Mouse (Mus musculus) liver, embryonic 14.5 days (tissue): ENCODE measurements around the gene Arhgef19. TPM values are rescaled to one million over a fixed set of nuclear protein-coding genes. Genes with fewer than 3 reads are reported as not detected.

Source experiments
- ATAC-seq: fragments of 200-750 bp; cut with Nextera tagmentation; 2 replicates; pipeline ENCODE4 v1.8.0; 2017; ENCODE audit warnings: moderate number of reproducible peaks, mild to moderate bottlenecking, moderate library complexity; ENCODE audit not compliant: insufficient read depth
- DNase-seq, 3 experiments: peaks; one replicate each; pipeline ENCODE4 v3.0.0-alpha.2; 2012 to 2013; ENCODE audit warnings: low read depth in 3 of 3, low spot score in 3 of 3
- H3K27ac ChIP-seq: fragments of 300-500 bp; sonication (generic); 2 replicates; pipeline ENCODE4 v1.5.1; 2014; ENCODE audit warnings: moderate library complexity, mild to moderate bottlenecking, control low read depth, inconsistent platforms
- H3K27me3 ChIP-seq: fragments of 300-500 bp; sonication (generic); 2 replicates; pipeline ENCODE4 v1.6.1; 2014; ENCODE audit warnings: mild to moderate bottlenecking, low read length, moderate library complexity; ENCODE audit not compliant: control insufficient read depth, insufficient read depth
- H3K36me3 ChIP-seq: fragments of 300-500 bp; sonication (generic); replicated peaks from 2 replicates; pipeline ENCODE4 v1.6.1; 2014; ENCODE audit warnings: low read depth; ENCODE audit not compliant: control insufficient read depth, insufficient read depth
- H3K4me1 ChIP-seq, 2 experiments: fragments of 200-500 bp in 1 of 2; fragments of 300-500 bp in 1 of 2; sonication (generic) in 1 of 2; replicated peaks; 2 replicates each; pipeline ENCODE4 v1.6.1; 2012 to 2014; ENCODE audit warnings: antibody characterized with exemption in 1 of 2, inconsistent platforms in 1 of 2, low read length in 1 of 2; ENCODE audit not compliant: control insufficient read depth in 2 of 2, insufficient read depth in 2 of 2
- H3K4me2 ChIP-seq: fragments of 300-500 bp; sonication (generic); 2 replicates; pipeline ENCODE4 v1.6.1; 2014; ENCODE audit warnings: low read depth, mild to moderate bottlenecking, control low read depth, moderate library complexity
- H3K4me3 ChIP-seq, 2 experiments: fragments of 200-500 bp in 1 of 2; fragments of 300-500 bp in 1 of 2; sonication (generic) in 1 of 2; 2 replicates each; pipeline ENCODE4 v1.5.1; 2012 to 2014; ENCODE audit warnings: low read depth in 2 of 2, low read length in 2 of 2, mild to moderate bottlenecking in 2 of 2, control low read depth in 1 of 2, inconsistent platforms in 1 of 2, moderate library complexity in 1 of 2; ENCODE audit not compliant: insufficient read depth in 1 of 2
- H3K9ac ChIP-seq: fragments of 300-500 bp; sonication (generic); replicated peaks from 2 replicates; pipeline ENCODE4 v1.6.1; 2014; ENCODE audit warnings: mild to moderate bottlenecking, control low read depth, moderate library complexity
- H3K9me3 ChIP-seq: fragments of 300-500 bp; sonication (generic); 2 replicates; pipeline ENCODE4 v1.6.1; 2016; ENCODE audit warnings: low read length, mixed read lengths; ENCODE audit not compliant: control insufficient read depth
- CTCF ChIP-seq: IDR thresholded peaks from 2 replicates; pipeline ENCODE4 v1.5.1; 2016; ENCODE audit warnings: antibody characterized with exemption, low read depth, control low read depth
- EP300 ChIP-seq: IDR thresholded peaks from 2 replicates; pipeline ENCODE4 v1.6.1; 2016; ENCODE audit warnings: antibody characterized with exemption, low read depth
- whole genome bisulfite sequencing: fragments of 180-500 bp; shearing (Covaris S2); extraction: QIAGEN DNeasy Blood & Tissue Kit; methylation state at CpG from one replicate; pipeline ENCODE4 v1.1.7; 2014; ENCODE audit not compliant: insufficient replicate concordance; 5-methylcytosine and 5-hydroxymethylcytosine counted together
- polyA plus RNA-seq, 2 experiments: library from polyadenylated mRNA; depleted of rRNA in 1 of 2; stranded (reverse) in 1 of 2; unstranded in 1 of 2; fragments of >200 nt; fragmentation: Nextera tagmentation in 1 of 2; extraction: Ambion mirVana in 1 of 2; gene quantifications; 2 replicates each; pipeline versions ENCODE4 v1.2.1 to v1.2.3; 2012 to 2014

Gene Arhgef19
- polyA plus RNA-seq, 2 experiments = 0.72 to 0.88 TPM

GRCm38 (mm10) chr4:141262906-141263637 lies 23.8 kb downstream of the Arhgef19 start:
- ATAC-seq (no peak), DNase-seq (no peak)
- Histone ChIP-seq H3K9ac (no peak overlapping the region), H3K4me1 (no peaks in the 10 kb centered on the region), H3K36me3 (no peaks in the 10 kb centered on the region), H3K4me2 (no peak overlapping the region), H3K9me3 (no peaks in the 10 kb centered on the region), H3K4me3 (no peak overlapping the region), H3K27me3 (no peaks in the 10 kb centered on the region), H3K27ac (no peak overlapping the region)
- no peak for TF ChIP-seq CTCF
- 56% methylated on average over 10 of the region's 10 CpGs for WGBS

DNA sequence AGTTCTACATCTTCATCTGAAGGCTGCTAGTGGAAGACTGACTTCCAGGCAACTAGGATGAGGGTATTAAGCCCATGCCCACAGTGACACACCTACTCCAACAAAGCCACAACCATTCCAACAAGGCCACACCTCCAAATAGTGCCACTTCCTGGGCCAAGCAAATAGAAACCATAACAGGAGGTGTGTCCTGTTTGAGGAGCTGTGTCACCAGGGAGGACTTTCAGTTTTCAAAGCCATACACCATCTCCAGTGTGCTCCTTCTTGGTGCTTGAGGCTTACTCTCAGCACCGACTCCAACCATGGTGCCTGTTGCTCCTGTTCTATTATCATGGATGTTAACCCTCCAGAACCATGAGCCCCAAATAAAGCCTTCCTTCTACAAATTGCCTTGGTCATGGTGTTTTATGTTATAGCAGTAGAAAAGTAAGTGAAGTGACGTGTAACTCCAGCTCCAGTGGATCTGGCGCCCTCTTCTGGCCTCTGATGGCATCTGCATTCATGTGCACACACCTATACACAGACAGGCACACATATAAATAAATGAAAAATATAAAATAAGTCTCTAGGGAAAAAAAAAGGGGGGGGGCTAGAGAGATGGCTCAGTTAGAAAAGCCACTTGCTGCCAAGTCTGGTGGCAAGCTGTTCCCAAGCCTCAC lies 26.8 kb downstream of the Arhgef19 start:
- no peak overlapping the region for H3K27ac ChIP-seq
- no peak for ATAC-seq
- H3K36me3 ChIP-seq = no peaks in the 10 kb centered on the region
- no peak overlapping the region for H3K4me2 ChIP-seq
- WGBS = 64% methylated on average over 3 of the region's 3 CpGs
- no peaks in the 10 kb centered on the region for H3K9me3 ChIP-seq
- no peak for DNase-seq
- no peaks in the 10 kb centered on the region for H3K27me3 ChIP-seq
- no peak overlapping the region for H3K9ac ChIP-seq
- TF ChIP-seq CTCF = peak; percentile 41
- TF ChIP-seq EP300 = no peak
- no peaks in the 10 kb centered on the region for H3K4me1 ChIP-seq
- no peak overlapping the region for H3K4me3 ChIP-seq

DNA sequence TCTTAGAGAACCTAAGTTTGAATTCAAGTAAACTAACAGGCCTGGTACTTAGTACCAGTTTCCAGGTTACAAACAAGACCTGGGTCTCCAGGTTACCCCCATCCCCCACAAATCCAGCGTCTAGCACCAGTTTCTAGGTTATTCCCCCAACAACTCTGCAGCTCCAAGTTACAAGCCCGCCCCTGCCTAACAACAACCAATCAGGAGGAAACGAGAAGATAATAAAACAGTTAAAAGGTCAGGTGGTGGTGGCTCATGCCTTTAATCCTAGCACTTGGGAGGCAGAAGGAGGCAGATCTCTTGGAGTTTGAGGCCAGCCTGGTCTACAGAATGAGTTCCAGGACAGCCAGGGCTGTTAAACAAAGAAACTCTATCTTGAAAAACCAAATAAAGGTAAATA lies 28.0 kb downstream of the Arhgef19 start:
- TF ChIP-seq CTCF = no peak
- 53% methylated on average over 3 of the region's 3 CpGs for WGBS
- ATAC-seq = no peak

DNA sequence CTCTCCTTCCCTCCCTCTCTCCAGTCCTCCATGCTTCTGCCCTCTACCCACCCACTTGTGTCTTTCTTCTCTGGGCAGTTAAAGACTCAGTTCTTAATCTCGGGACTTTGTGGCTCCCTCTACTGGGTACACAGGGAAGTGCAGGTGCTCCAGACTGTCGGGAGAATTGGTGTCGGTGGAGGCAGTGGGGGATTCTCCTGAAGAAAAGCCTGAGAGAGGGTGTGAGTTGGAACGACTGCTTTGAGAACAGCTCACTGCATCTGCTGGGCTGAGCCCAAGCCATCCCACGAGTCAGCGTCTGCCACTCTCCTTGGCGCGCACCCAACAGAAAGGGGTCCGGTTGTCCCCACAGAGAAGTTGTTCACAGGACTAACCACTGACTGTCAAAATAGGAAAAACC lies 28.5 kb downstream of the Arhgef19 start:
- Histone ChIP-seq H3K27ac (no peak overlapping the region), H3K9me3 (no peaks in the 10 kb centered on the region), H3K36me3 (no peaks in the 10 kb centered on the region), H3K9ac (no peak overlapping the region), H3K4me1 (no peaks in the 10 kb centered on the region), H3K4me2 (no peak overlapping the region), H3K4me3 (no peak overlapping the region), H3K27me3 (no peaks in the 10 kb centered on the region; the same call in 1 of the 2 replicates)
- TF ChIP-seq CTCF = peak; percentile 87
- TF ChIP-seq EP300 = no peak
- WGBS = 35% methylated on average over 9 of the region's 9 CpGs
- ATAC-seq (no peak), DNase-seq (no peak)

More for the DNA sequence above, 28.0 kb downstream of the Arhgef19 start:
- Histone ChIP-seq H3K36me3 (no peaks in the 10 kb centered on the region), H3K27ac (no peak overlapping the region), H3K9me3 (no peaks in the 10 kb centered on the region), H3K4me3 (no peak overlapping the region), H3K4me1 (no peaks in the 10 kb centered on the region), H3K9ac (no peak overlapping the region), H3K4me2 (no peak overlapping the region), H3K27me3 (no peaks in the 10 kb centered on the region; the same call in 1 of the 2 replicates)
- DNase-seq = no peak

DNA sequence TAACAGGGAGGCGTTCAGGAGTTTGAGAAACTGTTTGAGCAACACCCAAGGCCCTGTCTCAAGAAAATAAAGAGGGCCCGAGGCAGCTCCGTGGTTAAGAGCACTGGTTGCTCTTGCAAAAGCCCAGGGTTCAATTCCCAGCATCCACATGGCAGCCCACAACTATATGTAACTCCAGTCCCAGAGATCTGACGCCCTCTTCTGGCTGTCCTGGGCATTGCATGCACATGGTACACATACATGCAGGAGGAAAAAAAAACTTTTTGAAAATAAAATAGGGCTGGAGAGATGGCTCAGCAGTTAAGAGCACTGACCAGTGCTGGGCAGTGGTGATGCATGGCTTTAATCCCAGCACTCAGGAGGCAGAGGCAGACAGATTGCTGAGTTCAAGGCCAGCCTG lies 29.1 kb downstream of the Arhgef19 start:
- Histone ChIP-seq H3K9me3 (no peaks in the 10 kb centered on the region), H3K27me3 (no peaks in the 10 kb centered on the region; the same call in 1 of the 2 replicates), H3K4me3 (no peak overlapping the region), H3K4me2 (no peak overlapping the region), H3K36me3 (no peaks in the 10 kb centered on the region), H3K27ac (no peak overlapping the region), H3K4me1 (no peaks in the 10 kb centered on the region), H3K9ac (no peak overlapping the region)
- ATAC-seq (no peak), DNase-seq (no peak)
- no peak for TF ChIP-seq EP300
- peak; percentile 49; the same call in 1 of the 2 replicates for TF ChIP-seq CTCF
- 45% methylated on average over 4 of the region's 4 CpGs for WGBS
